Mouse (Mus musculus) spleen, adult 18-20 months (tissue): ENCODE measurements around the gene Gm10644.

Experiments
- DNase-seq, 2 experiments: peaks; one replicate each; pipeline ENCODE4 v3.0.0; 2022; ENCODE audit warnings: mixed read lengths in 2 of 2

Gm10644 gene

DNA sequence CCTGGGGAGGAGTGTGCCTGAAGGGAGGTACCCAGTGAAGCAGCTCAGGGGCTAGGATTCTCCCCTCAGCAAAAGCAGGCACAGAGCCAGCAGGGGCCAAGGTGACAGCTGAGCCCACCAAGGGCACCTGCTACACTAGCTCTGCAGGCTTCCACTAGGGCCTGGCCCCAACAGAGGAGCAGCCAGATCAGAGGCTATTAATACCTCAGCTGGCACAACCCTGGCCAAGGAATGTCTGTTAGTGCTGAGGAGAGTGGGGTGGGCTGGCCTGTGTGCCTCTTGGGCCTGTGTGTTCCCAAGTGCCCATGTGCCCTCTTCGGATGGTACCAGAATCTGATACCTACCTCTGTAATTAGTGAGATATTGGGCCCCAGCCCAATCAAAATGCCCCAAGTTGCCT is 25.2 kb upstream of the Gm10644 start:
- no peak for DNase-seq

DNA sequence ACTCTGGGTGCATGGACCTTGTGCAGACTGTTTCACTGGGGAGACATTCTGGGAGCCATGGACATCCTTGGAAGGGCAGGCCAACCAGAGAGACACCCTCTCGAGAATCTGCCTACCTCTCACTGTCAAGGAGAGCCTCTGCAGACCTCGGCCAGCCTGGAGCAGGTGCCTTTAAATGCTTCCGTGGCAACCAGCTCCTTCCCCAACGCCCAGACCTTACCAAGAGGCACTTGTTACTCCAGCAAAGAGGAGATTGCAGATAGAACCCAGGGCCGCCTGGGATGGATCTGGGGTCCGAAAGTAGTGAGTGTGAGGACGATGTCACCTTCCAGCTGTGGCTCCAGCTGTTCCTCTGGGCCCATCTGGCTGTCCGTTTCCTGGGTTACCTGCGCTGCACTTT is 23.2 kb upstream of the Gm10644 start:
- no peak for DNase-seq

DNA sequence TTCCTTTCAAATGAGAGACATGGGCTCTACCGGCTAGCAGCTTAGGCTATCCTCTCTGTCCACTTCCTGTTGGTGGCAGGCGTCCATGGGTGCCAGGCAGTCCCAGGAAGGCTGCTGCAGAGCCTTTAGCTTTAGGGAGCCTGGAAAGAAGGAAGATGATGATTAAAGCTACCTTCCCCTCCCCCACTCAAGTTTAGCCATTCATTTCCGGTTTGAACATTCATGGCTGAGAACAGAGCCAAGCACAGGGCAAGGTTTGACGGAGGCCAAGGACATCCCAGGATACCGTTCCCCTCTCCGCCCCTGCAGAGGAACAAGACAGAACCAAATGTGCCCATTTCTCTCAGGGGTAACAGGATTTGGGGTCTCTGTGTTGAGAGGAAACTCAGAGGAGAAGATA is 22.6 kb upstream of the Gm10644 start:
- DNase-seq: no peak

DNA sequence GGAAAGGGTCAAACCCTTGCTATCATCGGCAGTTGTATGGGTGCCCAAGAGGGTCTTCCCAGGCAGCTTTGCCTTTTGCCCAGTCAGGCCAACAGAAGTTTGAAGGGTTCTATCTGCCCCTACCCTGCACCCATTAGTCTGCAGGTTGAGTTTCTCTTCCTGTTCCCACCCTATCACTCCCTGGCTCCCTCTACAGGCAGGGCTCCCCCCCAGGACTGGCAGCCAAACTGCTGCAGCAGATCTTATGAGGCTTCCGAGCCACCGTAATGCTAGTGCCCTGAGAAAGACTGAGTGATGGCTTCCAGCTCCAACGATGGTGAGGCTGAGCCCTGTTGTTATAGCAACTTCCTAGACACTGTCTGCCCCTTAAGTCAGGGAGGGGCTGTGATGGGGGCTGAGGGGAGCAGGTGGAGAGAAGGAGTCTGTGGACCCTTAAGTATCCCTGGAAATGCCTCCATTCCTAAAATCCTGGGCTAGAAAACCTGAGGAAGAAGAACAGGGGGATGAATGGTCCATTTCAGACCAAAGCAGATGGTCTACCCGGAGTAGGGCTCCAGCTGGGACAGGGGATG is 21.9 kb upstream of the Gm10644 start:
- DNase-seq: no peak

DNA sequence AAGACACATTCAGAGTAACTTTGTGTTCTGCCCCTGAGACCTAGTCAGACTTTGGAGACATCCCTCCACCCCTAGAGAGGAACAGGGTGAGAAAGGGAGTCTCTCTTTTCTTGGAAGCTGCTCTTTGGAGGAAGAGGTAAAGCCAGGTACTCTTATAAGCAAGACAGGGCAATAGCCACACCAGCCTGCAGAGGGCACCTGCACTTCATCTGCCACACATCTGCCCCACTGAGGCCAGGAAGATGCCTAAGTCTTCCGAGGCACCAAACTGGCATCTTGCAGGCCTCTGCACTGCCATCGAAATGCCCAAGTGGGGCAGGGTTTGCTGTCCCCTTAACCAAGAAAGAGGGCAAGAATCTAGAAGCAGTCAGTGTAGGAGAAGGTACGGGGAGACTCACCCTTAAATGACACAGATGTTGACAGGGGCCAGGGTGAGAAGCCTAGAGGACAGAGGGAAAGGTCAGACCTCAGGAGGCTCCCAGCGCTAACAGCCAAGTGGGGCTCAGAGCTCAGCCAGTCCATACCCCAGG is 21.2 kb upstream of the Gm10644 start:
- DNase-seq: peak; percentile 31 to 48

DNA sequence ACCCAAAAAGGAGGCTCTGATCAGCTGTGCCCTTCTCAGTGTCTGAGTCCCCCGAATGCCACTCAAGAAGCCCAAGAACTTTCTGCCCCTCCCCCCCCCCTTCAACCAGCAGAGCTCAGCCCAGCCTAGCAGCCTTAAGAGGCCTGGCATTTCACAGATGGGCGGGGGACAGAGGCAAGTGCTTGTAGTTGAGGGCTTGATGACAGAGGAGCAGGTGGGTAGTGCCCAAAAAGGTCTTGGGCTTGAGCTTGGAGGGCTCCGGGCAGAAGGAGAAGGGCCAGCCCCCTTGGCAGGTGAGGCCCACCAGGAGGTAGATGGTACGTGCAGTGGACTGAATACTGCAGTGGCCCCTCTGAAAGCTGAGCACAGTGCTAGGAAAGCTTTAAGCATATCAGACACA is 19.5 kb upstream of the Gm10644 start:
- no peak for DNase-seq

DNA sequence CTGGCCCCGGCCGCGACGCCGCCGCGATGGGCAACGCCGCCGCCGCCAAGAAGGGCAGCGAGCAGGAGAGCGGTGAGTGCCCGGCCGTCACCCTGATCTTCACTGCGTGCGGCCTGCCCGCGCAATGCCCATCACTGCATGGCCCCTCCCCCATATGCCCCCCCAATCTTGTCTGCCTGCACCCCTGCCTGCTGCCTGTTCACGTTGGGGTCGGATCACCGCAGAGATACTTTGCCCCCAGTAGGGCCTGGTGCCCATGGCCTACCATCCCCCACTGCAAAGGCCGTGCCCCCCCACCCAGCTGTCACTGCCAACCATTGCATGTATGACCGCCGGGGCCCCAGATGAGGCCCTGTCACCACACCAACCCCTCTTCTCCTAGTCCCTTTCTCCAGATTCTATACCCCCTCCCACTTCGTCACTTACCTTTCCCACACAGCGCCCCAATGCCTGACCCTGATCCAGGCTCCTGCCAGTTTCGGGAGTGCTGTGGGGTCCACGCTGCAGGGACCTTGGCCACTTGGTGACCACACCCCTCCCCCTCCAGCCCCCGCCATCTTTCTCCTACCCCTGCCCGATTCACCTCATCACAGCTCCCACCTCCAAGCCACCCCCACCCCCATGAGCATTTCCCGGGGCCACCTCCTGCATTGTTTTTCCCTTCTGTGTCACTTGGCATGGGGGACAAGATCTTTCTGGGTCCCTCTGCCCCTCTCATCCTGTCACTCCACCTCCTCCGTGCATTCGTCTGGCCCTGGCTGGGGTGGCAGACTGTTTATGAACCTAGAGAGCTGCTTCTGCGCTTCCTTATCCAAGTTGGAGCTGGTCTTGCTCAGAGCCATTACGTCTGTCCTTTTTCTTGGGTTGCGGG is 18.4 kb upstream of the Gm10644 start:
- no peak for DNase-seq

DNA sequence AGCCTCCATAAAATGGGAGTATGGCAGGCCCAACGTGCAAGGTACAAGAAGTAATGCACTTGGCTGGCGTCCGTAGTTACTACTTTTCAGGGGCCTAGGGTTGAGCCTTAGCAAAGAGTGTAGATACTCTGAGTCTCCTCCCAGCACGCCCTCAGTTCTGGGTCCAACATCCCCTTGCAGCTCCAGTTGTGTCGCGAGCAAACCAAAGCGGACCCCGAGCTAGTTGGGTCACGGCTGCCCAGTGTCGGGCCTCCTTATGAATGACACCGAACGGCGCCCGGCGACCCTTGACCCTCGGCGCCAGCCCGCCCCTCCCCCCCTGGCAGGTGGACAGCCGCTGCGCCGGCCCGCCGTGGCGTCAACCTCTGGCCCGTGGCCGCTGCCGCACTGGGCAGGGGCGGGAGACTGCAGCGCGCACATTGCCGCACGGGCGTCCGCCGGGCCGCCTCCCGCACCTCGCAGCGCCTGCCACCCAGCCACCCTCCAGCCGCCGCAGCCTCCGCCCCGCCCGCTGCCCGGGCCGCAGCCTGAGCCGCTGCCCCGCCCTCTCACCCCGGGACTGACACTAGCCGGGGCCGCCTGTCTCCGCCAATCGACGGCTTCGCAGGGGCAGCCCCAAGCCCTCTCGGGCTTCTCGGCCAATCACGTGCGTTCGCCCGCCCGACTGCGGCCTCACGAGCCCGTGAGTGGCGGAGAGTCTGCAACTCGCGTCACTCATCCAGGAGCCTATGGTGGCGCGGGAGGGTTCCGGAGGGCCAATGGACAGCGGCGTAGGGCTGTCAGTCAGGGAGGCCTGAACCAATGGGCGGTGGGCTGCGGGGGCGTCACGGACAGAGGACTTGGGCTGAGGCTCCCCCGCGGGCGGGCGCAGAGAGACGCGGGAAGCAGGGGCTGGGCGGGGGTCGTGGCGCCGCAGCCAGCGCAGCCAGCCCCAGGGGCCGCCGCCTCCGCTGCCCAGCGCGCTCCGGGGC is 17.4 kb upstream of the Gm10644 start, which contains the start of gene Prkaca:
Gene Prkaca (plus strand): TSS at position 844 of the 971 bp plus-strand sequence.
- peak; percentile 93 to 97 for DNase-seq

DNA sequence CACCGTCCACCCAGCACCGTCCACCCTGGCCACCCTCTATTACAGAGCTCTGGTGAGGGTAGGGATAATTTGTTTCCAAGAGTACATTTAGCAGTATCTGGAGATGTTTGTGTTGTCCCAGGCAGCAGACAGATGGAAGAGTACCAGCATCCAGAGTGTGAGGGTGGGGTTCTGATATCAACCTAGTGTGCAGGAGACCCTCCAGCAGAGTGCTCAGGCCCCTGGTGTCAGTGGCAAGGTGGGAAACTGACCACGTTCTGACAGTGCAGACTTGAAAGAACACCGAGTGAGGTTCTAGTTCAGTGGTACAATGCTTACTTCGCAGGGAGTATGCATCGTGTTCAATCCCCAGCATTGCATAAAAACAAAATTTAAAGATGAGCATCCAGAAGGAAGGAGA is 16.7 kb upstream of the Gm10644 start:
- DNase-seq: no peak

DNA sequence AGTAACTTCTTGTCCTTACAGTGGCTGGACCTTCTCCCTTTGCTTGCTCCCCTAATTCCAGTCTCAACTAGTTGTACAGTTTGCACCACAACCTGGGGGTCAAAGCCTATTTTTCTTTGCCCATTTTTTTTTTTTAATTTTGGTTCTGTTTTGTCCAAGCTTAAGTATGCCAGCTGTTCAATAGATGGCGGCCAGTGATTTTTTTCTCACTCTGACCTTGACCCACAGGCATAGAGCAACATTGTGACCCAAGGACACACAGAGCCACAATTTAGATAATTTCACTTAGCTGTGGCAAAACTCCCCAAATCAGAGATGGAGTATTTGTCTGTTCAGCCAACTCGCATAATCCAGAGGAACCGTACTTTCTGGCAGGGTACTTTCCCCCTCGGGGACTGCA is 16.1 kb upstream of the Gm10644 start:
- no peak for DNase-seq

DNA sequence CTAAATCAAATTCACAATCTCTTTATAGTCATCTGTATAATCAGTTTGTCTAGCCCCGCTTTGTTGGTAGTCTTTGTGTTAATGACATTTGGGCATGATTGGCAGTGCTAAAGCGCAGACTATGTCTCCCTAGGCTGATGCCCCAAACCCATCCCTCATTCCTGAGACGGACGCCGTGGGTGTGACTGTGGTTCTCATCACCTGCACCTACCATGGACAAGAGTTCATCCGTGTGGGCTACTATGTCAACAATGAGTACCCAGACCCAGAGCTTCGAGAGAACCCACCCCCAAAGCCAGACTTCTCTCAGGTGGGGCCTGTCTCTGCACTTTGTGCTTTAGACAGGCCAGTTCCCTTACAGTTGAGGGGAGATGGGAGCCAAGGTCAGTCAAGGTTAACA is 12.7 kb upstream of the Gm10644 start:
- no peak for DNase-seq

DNA sequence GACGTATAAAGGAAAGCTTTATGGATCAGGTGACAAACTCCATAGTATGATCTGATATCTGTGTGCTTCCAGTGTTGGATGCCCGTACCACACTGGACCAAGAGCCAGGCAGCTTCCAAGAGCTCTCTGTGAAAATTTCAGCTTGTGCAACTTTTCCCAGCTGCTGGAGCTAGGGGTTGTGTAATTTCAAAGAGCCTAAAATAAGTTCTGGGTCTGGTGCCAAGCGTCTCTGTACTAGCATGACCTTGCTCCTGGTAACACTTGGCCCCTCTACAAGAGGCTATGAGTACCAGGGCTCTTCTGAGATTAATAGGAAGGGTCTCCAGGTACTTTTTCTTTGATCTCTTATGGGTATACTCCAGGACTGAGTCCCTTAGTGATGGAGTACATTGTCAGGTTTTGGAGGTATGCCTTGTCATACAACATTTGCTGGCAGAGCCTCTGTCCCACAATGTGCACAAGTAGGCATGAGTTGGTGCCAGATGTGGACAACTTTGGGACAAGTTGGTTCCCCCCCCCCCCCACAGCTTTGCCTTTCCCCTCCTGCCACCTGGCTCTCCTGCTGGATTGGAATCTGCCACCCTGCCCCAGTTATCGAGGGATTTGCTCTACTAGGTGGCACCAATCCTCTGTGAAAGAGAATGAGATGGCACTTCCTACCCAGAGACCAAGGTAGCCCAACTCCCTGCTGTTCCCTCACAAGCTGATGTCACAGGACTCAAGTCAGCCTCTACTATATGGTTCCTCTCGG is 9.2 kb upstream of the Gm10644 start:
- no peak for DNase-seq

DNA sequence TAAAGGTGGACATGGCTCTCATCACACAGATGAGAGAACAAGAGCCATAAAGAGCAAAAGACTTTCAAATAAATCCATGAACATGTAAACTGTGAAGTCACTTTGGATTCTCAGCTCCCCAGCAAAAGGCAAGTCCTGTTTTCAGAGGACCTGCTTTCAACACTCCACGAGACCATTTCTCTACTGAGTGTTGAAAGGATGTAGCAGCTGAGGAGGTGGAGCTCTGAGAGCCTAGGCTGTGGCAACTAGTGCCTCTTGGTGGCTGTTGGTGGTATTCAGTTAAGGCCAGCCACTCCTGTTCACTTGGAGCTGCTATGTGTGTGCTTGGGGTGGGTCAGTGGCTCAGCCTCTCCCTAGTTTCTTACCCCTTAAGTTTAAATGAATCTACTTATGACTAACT is 1.8 kb upstream of the Gm10644 start:
- peak in 1 of 2 experiments; percentile 17 for DNase-seq

DNA sequence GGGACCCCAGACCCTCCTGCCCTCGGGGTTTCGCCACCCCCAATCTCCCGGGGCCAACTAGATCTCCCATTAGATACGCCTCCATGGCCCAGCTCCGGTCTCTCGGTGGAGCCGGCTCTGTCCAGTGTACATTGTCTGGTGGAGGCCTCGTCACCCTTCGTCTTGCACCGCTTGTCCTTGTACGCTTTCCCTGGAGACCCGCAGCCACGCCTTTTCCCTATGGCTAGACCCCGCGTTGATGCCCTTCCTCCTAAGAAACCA is 883 bp upstream of the Gm10644 start:
- no peak for DNase-seq

DNA sequence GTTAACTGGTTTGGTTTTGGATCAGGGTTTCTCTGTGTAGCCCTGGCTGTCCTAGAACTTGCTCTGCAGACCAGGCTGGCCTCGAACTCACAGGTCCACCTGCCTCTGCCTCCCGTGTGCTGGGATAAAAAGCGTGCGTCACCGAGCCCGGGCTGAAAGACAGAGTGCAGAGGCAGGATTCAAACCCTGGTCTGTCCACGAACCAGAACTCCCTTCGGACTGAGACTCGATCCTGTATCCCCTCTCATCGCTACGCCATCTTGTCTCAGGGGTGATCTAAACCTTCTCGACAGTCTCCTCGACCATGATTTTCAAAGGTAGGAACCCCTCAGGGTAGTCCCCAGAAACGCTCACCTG is 278 bp downstream of the Gm10644 start:
- DNase-seq: no peak

DNA sequence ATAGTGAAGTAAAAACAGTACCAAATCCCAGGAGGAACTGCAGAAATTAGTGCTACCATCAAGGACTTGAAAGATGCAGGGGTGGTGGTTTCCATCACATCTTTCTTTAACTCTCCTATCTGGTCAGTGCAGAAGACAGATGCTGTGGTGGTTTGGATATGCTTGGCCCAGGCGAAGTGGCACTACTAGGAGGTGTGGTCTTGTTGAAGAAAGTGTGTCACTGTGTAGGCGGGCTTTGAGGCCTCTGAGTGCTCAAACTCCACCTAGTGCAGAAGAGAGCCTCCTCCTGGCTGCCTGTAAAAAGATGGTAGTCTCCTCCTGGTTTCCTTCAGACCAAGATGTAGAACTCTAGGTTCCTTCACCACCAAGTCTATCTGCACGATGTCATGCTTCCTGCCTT is 9.5 kb downstream of the Gm10644 start:
- DNase-seq: no peak

DNA sequence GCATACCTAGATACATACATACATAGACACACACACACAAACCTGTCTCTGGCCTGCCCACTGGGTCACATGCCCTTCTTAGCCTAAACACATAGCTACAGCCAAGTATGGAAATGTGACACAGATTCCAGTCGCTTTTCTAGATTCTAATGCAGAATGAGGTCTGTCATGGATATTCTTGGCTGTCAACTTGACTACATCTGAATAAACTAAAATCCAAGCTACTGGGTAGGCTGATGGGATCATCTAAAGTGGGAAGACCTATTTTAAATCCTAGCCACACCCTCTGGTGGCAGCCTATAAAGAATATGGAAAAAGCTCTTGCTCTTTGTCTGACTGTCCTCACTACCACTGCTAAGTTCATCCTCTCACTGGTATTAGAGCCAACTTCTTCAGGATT is 12.6 kb downstream of the Gm10644 start:
- no peak for DNase-seq

DNA sequence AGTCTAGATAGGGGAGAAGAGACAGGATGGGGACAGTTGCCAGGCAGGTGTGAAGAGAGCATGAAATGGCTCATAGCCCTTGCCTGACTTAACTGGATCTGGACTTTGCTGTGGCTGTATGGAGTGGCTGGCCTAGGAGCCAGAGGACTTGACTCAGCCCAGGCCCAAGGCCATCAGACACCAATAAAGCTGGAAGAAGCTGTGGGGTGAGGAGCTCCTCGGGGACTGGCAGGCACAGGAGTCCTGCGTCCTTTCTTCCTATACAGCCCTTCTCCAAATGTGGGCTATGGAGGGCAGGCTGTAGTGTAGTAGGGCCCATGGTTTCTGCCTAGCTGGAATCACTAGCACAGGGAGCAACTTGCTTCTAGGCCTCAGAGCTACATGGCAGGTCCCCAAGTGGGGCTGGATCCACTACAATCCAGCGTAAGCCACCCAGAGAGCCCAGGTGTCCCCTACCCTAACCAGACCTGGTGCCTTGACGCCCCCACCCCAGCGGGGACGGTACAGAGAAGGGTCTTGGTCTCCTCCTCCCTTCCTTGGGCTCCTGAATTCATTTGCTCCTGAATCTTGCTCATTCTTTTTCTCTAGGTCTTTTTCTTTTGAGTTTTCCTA is 13.8 kb downstream of the Gm10644 start:
- no peak for DNase-seq

DNA sequence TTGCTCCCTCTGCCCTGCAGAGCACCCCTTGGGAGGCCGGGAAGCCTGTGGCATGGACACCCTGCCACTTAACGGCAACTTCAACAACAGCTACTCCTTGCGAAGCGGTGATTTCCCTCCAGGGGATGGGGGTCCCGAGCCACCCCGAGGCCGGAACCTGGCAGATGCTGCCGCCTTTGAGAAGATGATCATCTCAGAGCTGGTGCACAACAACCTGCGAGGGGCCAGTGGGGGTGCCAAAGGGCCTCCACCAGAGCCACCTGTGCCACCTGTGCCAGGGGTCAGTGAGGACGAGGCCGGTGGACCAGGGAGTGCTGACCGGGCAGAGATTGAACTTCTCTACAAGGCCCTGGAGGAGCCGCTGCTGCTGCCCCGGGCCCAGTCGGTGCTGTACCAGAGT is 16.7 kb downstream of the Gm10644 start:
- DNase-seq: no peak

DNA sequence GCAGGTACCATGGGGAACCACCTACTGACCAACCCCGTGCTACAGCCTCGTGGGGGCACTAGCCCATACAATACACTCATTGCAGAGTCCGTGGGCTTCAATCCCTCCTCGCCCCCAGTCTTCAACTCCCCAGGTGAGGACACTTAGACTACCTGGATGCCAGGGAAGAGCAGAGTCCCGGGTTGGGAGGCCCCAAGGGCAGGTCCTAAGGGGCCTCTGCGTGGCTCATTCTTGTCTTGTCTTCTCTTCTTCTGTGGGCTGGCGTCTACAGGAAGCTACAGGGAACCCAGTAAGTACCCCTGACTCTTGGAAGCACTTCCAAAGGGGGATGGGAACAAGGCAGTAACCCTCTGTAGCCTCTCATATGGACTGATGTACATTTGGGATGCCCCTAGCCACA is 17.4 kb downstream of the Gm10644 start:
- DNase-seq: no peak

DNA sequence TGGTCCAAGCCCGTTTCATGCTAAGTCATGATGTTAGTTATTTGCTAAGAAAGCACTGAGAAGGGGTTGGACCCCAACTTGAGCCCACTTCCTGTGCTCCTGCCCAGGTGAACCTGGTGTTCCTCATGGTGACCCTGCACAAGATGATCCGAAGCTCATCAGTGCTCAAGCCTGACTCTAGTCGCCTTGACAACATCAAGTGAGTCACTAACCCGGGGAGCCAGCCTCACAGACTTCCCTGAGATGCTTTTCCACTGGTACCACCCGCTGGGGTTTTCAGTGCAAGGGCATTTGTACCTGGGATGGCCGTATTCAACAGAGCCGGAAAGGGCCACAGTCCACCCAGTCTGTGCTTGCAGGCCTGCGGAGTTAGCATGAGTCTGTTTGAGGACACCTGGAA is 19.6 kb downstream of the Gm10644 start:
- no peak for DNase-seq

DNA sequence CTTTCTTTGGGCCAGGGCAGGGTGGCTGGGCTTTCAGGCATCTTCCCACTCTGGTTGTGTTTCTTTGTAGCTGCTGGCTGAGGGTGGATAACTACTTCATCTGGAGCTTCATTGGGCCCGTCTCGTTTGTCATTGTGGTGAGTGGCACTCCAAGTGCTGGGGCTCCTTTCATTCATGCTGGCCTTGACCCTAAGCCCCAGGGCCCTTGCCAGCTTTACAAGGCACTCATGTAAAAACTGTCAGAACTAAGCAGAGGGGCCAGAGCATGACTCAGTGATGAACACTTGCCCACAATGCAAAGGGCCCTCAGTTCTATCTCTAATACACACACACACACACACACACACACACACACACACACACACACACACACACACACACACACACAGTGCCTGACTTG is 20.0 kb downstream of the Gm10644 start:
- DNase-seq: no peak
